Mouse (Mus musculus) megakaryocyte, embryonic 14.5 days (primary cell): ENCODE measurements at regions not wholly inside any gene's neighbourhood (a gene's known extent, or its start where the extent isn't known, plus 50 kb on each side); places are given as distances from the start of the nearest gene placed in this dataset.

Experiments used
- FLI1 ChIP-seq: IDR thresholded peaks from 2 replicates; pipeline ENCODE4 v1.6.1; 2012; ENCODE audit warnings: low read length, inconsistent platforms, mixed read lengths
- GATA1 ChIP-seq: IDR thresholded peaks from 3 replicates; pipeline ENCODE4 v1.6.1; 2012; ENCODE audit warnings: mixed read lengths, low read length, inconsistent platforms, borderline replicate concordance

GRCm38 (mm10) chr3:137100627-137101404 lies 240.1 kb upstream of the Emcn start:
- TF ChIP-seq GATA1 (no peak), FLI1 (no peak)
